In genomic region chr17:49544561-49544960, GRCm38 (mm10) we compare ENCODE assay signal across 17 mouse cellular contexts.
"Had no signal": no experiment of that assay in that cellular context is flagged by ENCODE, and none has a peak within 500 bp of the region (broad histone marks: within the 10 kb centered on the region; RNA-seq: fewer than 3 reads in every experiment).

No protein-coding gene starts in this region.

- H3K9ac ChIP-seq: lung, embryonic 15.5 days; midbrain, embryonic 13.5 days; midbrain, embryonic 15.5 days; neural tube, embryonic 12.5 days; stomach, embryonic 15.5 days had no signal

- H3K4me3 ChIP-seq: lung, embryonic 15.5 days; megakaryocyte, embryonic 14.5 days; midbrain, embryonic 13.5 days; midbrain, embryonic 15.5 days; neural tube, embryonic 12.5 days; stomach, embryonic 15.5 days had no signal

- H3K27me3 ChIP-seq: lung, embryonic 15.5 days; megakaryocyte, embryonic 14.5 days; midbrain, embryonic 13.5 days; midbrain, embryonic 15.5 days; neural tube, embryonic 12.5 days; stomach, embryonic 15.5 days had no signal

- H3K4me1 ChIP-seq: megakaryocyte, embryonic 14.5 days; midbrain, embryonic 15.5 days had no signal

- H3K9me3 ChIP-seq: lung, embryonic 15.5 days; midbrain, embryonic 13.5 days; midbrain, embryonic 15.5 days; neural tube, embryonic 12.5 days; stomach, embryonic 15.5 days had no signal

- H3K36me3 ChIP-seq: midbrain, embryonic 13.5 days; midbrain, embryonic 15.5 days; stomach, embryonic 15.5 days had no signal

- ATAC-seq: lung, postnatal 0 days; midbrain, embryonic 13.5 days; midbrain, embryonic 15.5 days had no signal

- H3K27ac ChIP-seq: lung, embryonic 15.5 days; macrophage; midbrain, embryonic 13.5 days; midbrain, embryonic 15.5 days; neural tube, embryonic 12.5 days; stomach, embryonic 15.5 days; stomach, postnatal 0 days had no signal

- H3K4me2 ChIP-seq: lung, embryonic 15.5 days; midbrain, embryonic 11.5 days; midbrain, embryonic 13.5 days; midbrain, embryonic 15.5 days; neural tube, embryonic 12.5 days; stomach, embryonic 15.5 days had no signal

- DNase-seq: lung, adult 2 months; lung, postnatal 14 days; lung, postnatal 36 days; right cerebral cortex, postnatal 14 days; thymus, adult 2 months; thymus, postnatal 25 days; thymus, postnatal 4 days had no signal
